Mouse (Mus musculus): Measurements from ENCODE around the gene Ccdc169. TPM values are rescaled to one million over a fixed set of nuclear protein-coding genes. Genes with fewer than 3 reads are reported as not detected.
A peak's percentile ranks its signal among the peaks of the same experiment; 100 is the strongest.
"Not testable (repeated sequence)": the region's sequence is repeated elsewhere in the genome, so short reads cannot be mapped to it uniquely, and the experiment has no call there.

Gene Ccdc169
- polyA plus RNA-seq, 1 experiment from 2014 or later = 0.07 TPM

- ATAC-seq (ENCODE audit: insufficient number of reproducible peaks, low FRiP score, low TSS enrichment, low read depth) = not testable (repeated sequence)
- 96% methylated on average over 11 of the region's 11 CpGs for WGBS
These were observed 66.5 kb downstream of the Ccdc169 start for GRCm38 (mm10) chr3:55203621-55204020.

DNA sequence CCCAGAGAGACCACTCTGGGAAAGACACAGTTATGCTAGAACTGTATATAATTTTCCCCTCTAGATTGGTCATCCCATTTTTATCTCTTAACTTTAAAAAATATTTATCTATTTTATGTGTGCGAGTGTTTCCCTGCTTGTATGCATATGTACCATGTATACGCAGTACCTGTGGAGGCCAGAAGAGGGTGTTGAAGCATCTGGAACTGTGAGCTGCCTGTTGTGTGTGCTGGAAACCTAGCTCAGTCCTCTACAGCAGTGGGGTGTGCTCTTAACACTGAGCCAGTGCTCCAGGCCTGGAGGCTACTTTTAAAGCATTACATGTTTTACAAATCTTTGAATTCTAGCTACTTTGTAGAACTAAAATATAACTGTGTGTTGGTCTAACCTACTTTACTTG, 69.3 kb downstream of the Ccdc169 start:
- no peak overlapping the region for H3K27ac ChIP-seq (replicated peaks)
- no peak overlapping the region for H3K4me2 ChIP-seq (replicated peaks)
- H3K4me3 ChIP-seq (replicated peaks) = no peak overlapping the region
- H3K36me3 ChIP-seq = no peaks in the 10 kb centered on the region
- 99% methylated on average over 2 of the region's 2 CpGs for WGBS
- H3K9ac ChIP-seq = no peak overlapping the region
- H3K4me1 ChIP-seq = no peaks in the 10 kb centered on the region
- H3K9me3 ChIP-seq (replicated peaks) = no peaks in the 10 kb centered on the region
- no peak for ATAC-seq (ENCODE audit: insufficient number of reproducible peaks, low FRiP score, low TSS enrichment, low read depth)
- no peaks in the 10 kb centered on the region for H3K27me3 ChIP-seq

More at GRCm38 (mm10) chr3:55203621-55204020, 66.5 kb downstream of the Ccdc169 start:
- H3K4me1 ChIP-seq; H3K27me3 ChIP-seq; H3K4me3 ChIP-seq (replicated peaks); H3K36me3 ChIP-seq; H3K9ac ChIP-seq; H3K4me2 ChIP-seq (replicated peaks); H3K27ac ChIP-seq (replicated peaks); H3K9me3 ChIP-seq (replicated peaks): not testable (repeated sequence)

GRCm38 (mm10) chr3:55207665-55208064, 70.5 kb downstream of the Ccdc169 start:
- 50% methylated on average over 6 of the region's 6 CpGs for whole genome bisulfite sequencing
- Histone ChIP-seq H3K27ac (replicated peaks) (no peak overlapping the region; the same call in 1 of the 2 replicates), H3K4me1 (no peaks in the 10 kb centered on the region), H3K4me2 (replicated peaks) (no peak overlapping the region), H3K4me3 (replicated peaks) (no peak overlapping the region), H3K9me3 (replicated peaks) (no peaks in the 10 kb centered on the region), H3K27me3 (no peaks in the 10 kb centered on the region), H3K36me3 (no peaks in the 10 kb centered on the region), H3K9ac (no peak overlapping the region)
- 0 out of 2 replicates have a peak, but pooled peaks have one; percentile 24 for ATAC-seq (ENCODE audit: insufficient number of reproducible peaks, low FRiP score, low TSS enrichment, low read depth)

DNA sequence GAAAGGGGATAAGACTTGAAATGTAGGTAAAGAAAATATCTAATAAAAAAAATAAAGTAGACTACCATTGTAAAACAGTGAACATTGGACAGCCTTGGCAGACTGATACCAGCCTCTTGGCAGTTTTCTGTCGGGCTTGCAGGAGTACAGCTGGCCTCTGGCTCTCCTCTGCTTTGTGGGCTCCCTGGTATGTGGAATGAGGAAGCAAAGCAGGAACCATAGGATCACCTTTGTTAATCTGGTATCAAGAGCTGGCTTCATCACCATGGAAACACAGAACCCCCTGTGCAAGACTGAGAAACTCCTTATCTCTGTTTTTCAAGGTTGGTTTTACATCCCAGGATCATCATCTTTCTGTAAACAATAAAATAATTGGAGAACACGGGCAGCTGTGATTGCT, 75.1 kb downstream of the Ccdc169 start:
- no peak overlapping the region for H3K9ac ChIP-seq
- 26% methylated on average over 2 of the region's 2 CpGs for WGBS
- ATAC-seq (ENCODE audit: insufficient number of reproducible peaks, low FRiP score, low TSS enrichment, low read depth) = no peak

GRCm38 (mm10) chr3:55213785-55214184, 76.6 kb downstream of the Ccdc169 start:
- WGBS = 30% methylated on average over 4 of the region's 4 CpGs
- Histone ChIP-seq H3K4me1 (peaks cover 11% of the 10 kb centered on the region; the same call in 1 of the 2 replicates), H3K9me3 (replicated peaks) (no peaks in the 10 kb centered on the region), H3K4me3 (replicated peaks) (no peak overlapping the region), H3K9ac (no peak overlapping the region), H3K27me3 (no peaks in the 10 kb centered on the region), H3K27ac (replicated peaks) (no peak overlapping the region), H3K36me3 (no peaks in the 10 kb centered on the region), H3K4me2 (replicated peaks) (no peak overlapping the region)
- no peak for ATAC-seq (ENCODE audit: insufficient number of reproducible peaks, low FRiP score, low TSS enrichment, low read depth)

More for the DNA sequence above, 75.1 kb downstream of the Ccdc169 start:
- Histone ChIP-seq H3K9me3 (replicated peaks) (no peaks in the 10 kb centered on the region), H3K4me3 (replicated peaks) (no peak overlapping the region), H3K27ac (replicated peaks) (no peak overlapping the region), H3K27me3 (no peaks in the 10 kb centered on the region), H3K4me1 (peaks cover 11% of the 10 kb centered on the region; the same call in 1 of the 2 replicates), H3K4me2 (replicated peaks) (no peak overlapping the region), H3K36me3 (no peaks in the 10 kb centered on the region)

DNA sequence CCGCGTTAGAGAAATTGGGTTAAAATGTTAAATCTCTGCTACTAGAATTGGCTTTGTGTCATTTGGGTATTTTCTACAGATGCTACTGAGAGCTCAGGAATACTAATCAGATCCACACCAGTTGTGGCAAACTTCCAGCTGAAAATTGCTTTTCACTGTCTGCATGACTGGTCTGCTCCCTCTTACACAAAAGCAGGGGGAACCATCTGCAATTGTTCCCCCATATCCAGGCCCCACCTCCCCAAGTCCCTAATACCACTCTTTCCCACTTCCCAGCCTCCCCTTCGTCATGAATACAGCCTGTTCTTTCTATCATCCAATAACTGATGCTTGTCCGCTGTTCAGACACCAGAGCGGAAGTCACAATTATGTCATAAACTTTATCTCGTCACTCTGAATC, 77.3 kb downstream of the Ccdc169 start:
- Histone ChIP-seq H3K9me3 (replicated peaks) (no peaks in the 10 kb centered on the region), H3K36me3 (no peaks in the 10 kb centered on the region), H3K27ac (replicated peaks) (no peak overlapping the region), H3K27me3 (no peaks in the 10 kb centered on the region), H3K4me3 (replicated peaks) (no peak overlapping the region), H3K4me1 (peaks cover 11% of the 10 kb centered on the region; the same call in 1 of the 2 replicates), H3K9ac (no peak overlapping the region), H3K4me2 (replicated peaks) (no peak overlapping the region)
- 59% methylated on average over 6 of the region's 6 CpGs for WGBS
- ATAC-seq (ENCODE audit: insufficient number of reproducible peaks, low FRiP score, low TSS enrichment, low read depth) = no peak

GRCm38 (mm10) chr3:55222502-55222901, 85.4 kb downstream of the Ccdc169 start:
- no peak overlapping the region for H3K9ac ChIP-seq
- H3K9me3 ChIP-seq (replicated peaks) = no peaks in the 10 kb centered on the region
- no peak overlapping the region for H3K27ac ChIP-seq (replicated peaks)
- WGBS = 78% methylated on average over 2 of the region's 2 CpGs
- H3K4me2 ChIP-seq (replicated peaks) = no peak overlapping the region
- H3K4me3 ChIP-seq (replicated peaks) = no peak overlapping the region
- H3K4me1 ChIP-seq = peaks cover 5% of the 10 kb centered on the region; the same call in 1 of the 2 replicates
- ATAC-seq (ENCODE audit: insufficient number of reproducible peaks, low FRiP score, low TSS enrichment, low read depth) = no peak
- no peaks in the 10 kb centered on the region for H3K36me3 ChIP-seq
- H3K27me3 ChIP-seq = no peaks in the 10 kb centered on the region

Small RNA genes lying within 50 kb of the gene (microRNA-seq; reads per million reads assigned to microRNA genes)
- gene Gm22029 (ENCODE audit: borderline number of aligned reads) = not detected

Other genes with a start within 250 kb of the Ccdc169 start
- gene Sertm1, start 221.5 kb upstream of the Ccdc169 start, polyA plus RNA-seq (2015; fragmentation: Nextera tagmentation; extraction: Ambion mirVana) = 0.16 TPM in 1 of 2 replicates, not detected in the other
- gene Ccna1, start 81.8 kb upstream of the Ccdc169 start, polyA plus RNA-seq (2015; fragmentation: Nextera tagmentation; extraction: Ambion mirVana) = 8.3 and 14.6 TPM in 2 replicates
- 65.9 and 67.8 TPM in 2 replicates for gene Spg20, start 25.2 kb upstream of the Ccdc169 start, polyA plus RNA-seq (2015; fragmentation: Nextera tagmentation; extraction: Ambion mirVana)
- not detected in 2 replicates for gene Sohlh2, start 44.7 kb downstream of the Ccdc169 start, polyA plus RNA-seq (2015; fragmentation: Nextera tagmentation; extraction: Ambion mirVana)
- 64.6 and 75.2 TPM in 2 replicates for gene Dclk1, start 105.0 kb downstream of the Ccdc169 start, polyA plus RNA-seq (2015; fragmentation: Nextera tagmentation; extraction: Ambion mirVana)

All from embryonic facial prominence, embryonic 15.5 days (tissue).